Mouse (Mus musculus): ENCODE data around the gene Tarbp2. TPM values are rescaled to one million over a fixed set of nuclear protein-coding genes. Genes with fewer than 3 reads are reported as not detected.

Tarbp2 gene
- polyA plus RNA-seq, 1 experiment from 2014 or later, result 82.6 TPM

- Histone ChIP-seq H3K36me3 (peaks cover 14% of the 10 kb centered on the region; the same call in 1 of the 2 replicates), H3K4me3 (no peak overlapping the region), H3K9ac (no peak overlapping the region), H3K4me2 (no peak overlapping the region), H3K4me1 (replicated peaks) (no peaks in the 10 kb centered on the region; the same call in 1 of the 2 replicates), H3K9me3 (no peaks in the 10 kb centered on the region), H3K27ac (replicated peaks) (no peak overlapping the region), H3K27me3 (no peaks in the 10 kb centered on the region)
- ATAC-seq (ENCODE audit: low read depth), result no peak
- 68% methylated on average over 5 of the region's 5 CpGs for WGBS
These were observed 45.7 kb downstream of the Tarbp2 start for GRCm38 (mm10) chr15:102563681-102564080.

DNA sequence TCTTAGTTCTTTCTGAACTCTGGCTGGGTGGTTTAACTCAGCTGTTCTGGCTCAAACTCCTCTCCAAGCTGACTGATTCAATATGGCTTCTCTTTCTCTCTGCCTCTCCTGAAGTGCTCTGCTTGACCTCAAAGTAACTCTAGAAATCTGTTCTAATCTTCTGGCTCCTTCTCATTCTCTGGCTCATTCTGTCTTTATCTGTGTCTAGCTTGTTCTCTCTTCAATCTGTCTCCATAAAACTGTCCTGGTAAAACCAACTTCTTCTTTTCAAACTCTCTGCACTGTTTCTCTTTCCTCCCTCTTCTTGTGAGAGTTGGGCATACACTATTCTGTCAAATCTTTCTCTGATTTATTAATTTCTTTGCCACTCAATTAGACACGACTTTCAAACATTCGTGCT, 49.9 kb downstream of the Tarbp2 start:
- no peak overlapping the region for H3K27ac ChIP-seq (replicated peaks)
- H3K9me3 ChIP-seq, result no peaks in the 10 kb centered on the region
- no peak overlapping the region for H3K4me3 ChIP-seq
- H3K27me3 ChIP-seq, result no peaks in the 10 kb centered on the region
- no peaks in the 10 kb centered on the region for H3K4me1 ChIP-seq (replicated peaks)
- no peak overlapping the region for H3K9ac ChIP-seq
- 0 out of 2 replicates have a peak, but pooled peaks cover 3% of the 10 kb centered on the region for H3K36me3 ChIP-seq
- 81% methylated on average over 2 of the region's 2 CpGs for WGBS
- no peak for ATAC-seq (ENCODE audit: low read depth)
- no peak overlapping the region for H3K4me2 ChIP-seq

DNA sequence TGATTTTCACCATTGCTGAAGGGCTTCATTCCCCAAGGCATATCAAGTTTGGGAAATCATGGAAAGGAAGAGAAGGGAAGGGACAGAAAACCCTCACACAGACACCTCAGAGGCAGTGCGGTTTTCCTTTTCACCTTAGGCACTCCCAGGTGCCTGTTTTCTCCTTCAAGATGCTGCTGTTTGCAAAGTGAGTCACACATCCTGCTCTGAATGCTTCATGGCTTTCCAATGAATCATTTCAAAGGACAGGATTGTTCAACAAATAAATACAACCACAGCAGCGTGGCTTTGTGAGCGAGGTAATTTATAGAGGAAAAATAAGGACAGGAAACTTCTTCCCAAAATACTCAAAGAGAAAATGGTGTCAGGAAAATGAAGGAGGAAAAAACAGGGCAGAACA, 54.1 kb downstream of the Tarbp2 start:
- Histone ChIP-seq H3K4me1 (replicated peaks) (peaks cover 3% of the 10 kb centered on the region; the same call in 1 of the 2 replicates), H3K9me3 (no peaks in the 10 kb centered on the region), H3K9ac (no peak overlapping the region), H3K27ac (replicated peaks) (no peak overlapping the region), H3K27me3 (no peaks in the 10 kb centered on the region), H3K4me2 (no peak overlapping the region), H3K36me3 (no peaks in the 10 kb centered on the region), H3K4me3 (no peak overlapping the region)
- WGBS, result 79% methylated on average over 3 of the region's 3 CpGs
- no peak for ATAC-seq (ENCODE audit: low read depth)

Other genes with a start within 250 kb of the Tarbp2 start
- gene Gm9918, start 247.6 kb upstream of the Tarbp2 start, polyA plus RNA-seq (2015; fragmentation: Nextera tagmentation; extraction: Ambion mirVana), result 0.14 TPM in 1 of 2 replicates, not detected in the other
- 52.0 and 54.0 TPM in 2 replicates for gene Mfsd5, start 238.7 kb upstream of the Tarbp2 start, polyA plus RNA-seq (2015; fragmentation: Nextera tagmentation; extraction: Ambion mirVana)
- 5.6 and 7.5 TPM in 2 replicates for gene Espl1, start 221.9 kb upstream of the Tarbp2 start, polyA plus RNA-seq (2015; fragmentation: Nextera tagmentation; extraction: Ambion mirVana)
- gene Pfdn5, start 192.1 kb upstream of the Tarbp2 start, polyA plus RNA-seq (2015; fragmentation: Nextera tagmentation; extraction: Ambion mirVana), result 438 and 480 TPM in 2 replicates
- 74.0 and 82.6 TPM in 2 replicates for gene Myg1, start 186.5 kb upstream of the Tarbp2 start, polyA plus RNA-seq (2015; fragmentation: Nextera tagmentation; extraction: Ambion mirVana)
- gene Aaas, start 167.4 kb upstream of the Tarbp2 start, polyA plus RNA-seq (2015; fragmentation: Nextera tagmentation; extraction: Ambion mirVana), result 31.3 and 36.8 TPM in 2 replicates
- 0.47 and 0.69 TPM in 2 replicates for gene Sp7, start 151.0 kb upstream of the Tarbp2 start, polyA plus RNA-seq (2015; fragmentation: Nextera tagmentation; extraction: Ambion mirVana)
- gene Sp1, start 112.0 kb upstream of the Tarbp2 start, polyA plus RNA-seq (2015; fragmentation: Nextera tagmentation; extraction: Ambion mirVana), result 4.3 and 6.0 TPM in 2 replicates
- 0.13 and 0.76 TPM in 2 replicates for gene Amhr2, start 72.8 kb upstream of the Tarbp2 start, polyA plus RNA-seq (2015; fragmentation: Nextera tagmentation; extraction: Ambion mirVana)
- 88.7 and 100.0 TPM in 2 replicates for gene Prr13, start 59.2 kb upstream of the Tarbp2 start, polyA plus RNA-seq (2015; fragmentation: Nextera tagmentation; extraction: Ambion mirVana)
- 137 and 142 TPM in 2 replicates for gene Pcbp2, start 47.7 kb upstream of the Tarbp2 start, polyA plus RNA-seq (2015; fragmentation: Nextera tagmentation; extraction: Ambion mirVana)
- 8.7 and 16.2 TPM in 2 replicates for gene Gm10337, start 14.5 kb upstream of the Tarbp2 start, polyA plus RNA-seq (2015; fragmentation: Nextera tagmentation; extraction: Ambion mirVana)
- gene Map3k12, start 1.1 kb upstream of the Tarbp2 start, polyA plus RNA-seq (2015; fragmentation: Nextera tagmentation; extraction: Ambion mirVana), result 45.8 and 50.6 TPM in 2 replicates
- 7.3 and 13.3 TPM in 2 replicates for gene Npff, start 6.8 kb downstream of the Tarbp2 start, polyA plus RNA-seq (2015; fragmentation: Nextera tagmentation; extraction: Ambion mirVana)
- gene Gm28047, start 106.9 kb downstream of the Tarbp2 start, polyA plus RNA-seq (2015; fragmentation: Nextera tagmentation; extraction: Ambion mirVana), result 1.3 TPM in 1 of 2 replicates, not detected in the other
- 16.1 and 22.5 TPM in 2 replicates for gene Atf7, start 107.3 kb downstream of the Tarbp2 start, polyA plus RNA-seq (2015; fragmentation: Nextera tagmentation; extraction: Ambion mirVana)
- gene Atp5g2, start 154.2 kb downstream of the Tarbp2 start, polyA plus RNA-seq (2015; fragmentation: Nextera tagmentation; extraction: Ambion mirVana), result 45.9 and 48.1 TPM in 2 replicates
- gene Calcoco1, start 204.0 kb downstream of the Tarbp2 start, polyA plus RNA-seq (2015; fragmentation: Nextera tagmentation; extraction: Ambion mirVana), result 35.7 and 41.9 TPM in 2 replicates